Mouse (Mus musculus): ENCODE measurements around the gene Cacna1b.

GRCm38 (mm10) chr2:24739701-24740100 is 23.3 kb downstream of the Cacna1b start:
- TF ChIP-seq POLR2A (IDR thresholded peaks at IDR 0.05; ENCODE audit: borderline replicate concordance, insufficient read depth, low read length), result no peak
- TF ChIP-seq CTCF (IDR thresholded peaks at IDR 0.05; ENCODE audit: borderline replicate concordance, insufficient read depth, low read depth, low read length), result no peak

Data from cerebellum, adult 2 months (tissue).